Mouse (Mus musculus) heart, embryonic 15.5 days (tissue): ENCODE results near the gene Fnip1. TPM values are rescaled to one million over a fixed set of nuclear protein-coding genes. Genes with fewer than 3 reads are reported as not detected.
"Not testable (repeated sequence)": the region's sequence is repeated elsewhere in the genome, so short reads cannot be mapped to it uniquely, and the experiment has no call there.

Experiments
- ATAC-seq: fragments of 200-750 bp; cut with Nextera tagmentation; replicated peaks from 2 replicates; pipeline ENCODE4 v1.8.0; 2017; ENCODE audit warnings: low read depth, moderate TSS enrichment; ENCODE audit not compliant: insufficient number of reproducible peaks, insufficient read depth, low FRiP score
- H3K27ac ChIP-seq: fragments of 300-500 bp; sonication (generic); 2 replicates; pipeline ENCODE4 v1.5.1; 2015; ENCODE audit warnings: mild to moderate bottlenecking, inconsistent platforms
- H3K27me3 ChIP-seq: fragments of 300-500 bp; sonication (generic); 2 replicates; pipeline ENCODE4 v1.6.1; 2015; ENCODE audit warnings: inconsistent platforms
- H3K36me3 ChIP-seq: fragments of 300-500 bp; sonication (generic); 2 replicates; pipeline ENCODE4 v1.6.1; 2015; ENCODE audit warnings: mild to moderate bottlenecking, inconsistent platforms
- H3K4me1 ChIP-seq: fragments of 300-500 bp; sonication (generic); replicated peaks from 2 replicates; pipeline ENCODE4 v1.6.1; 2015; ENCODE audit warnings: inconsistent platforms
- H3K4me2 ChIP-seq: fragments of 300-500 bp; sonication (generic); 2 replicates; pipeline ENCODE4 v1.6.1; 2015; ENCODE audit warnings: inconsistent platforms, mild to moderate bottlenecking, moderate library complexity
- H3K4me3 ChIP-seq: fragments of 300-500 bp; sonication (generic); 2 replicates; pipeline ENCODE4 v1.5.1; 2015; ENCODE audit warnings: mild to moderate bottlenecking, inconsistent platforms
- H3K9ac ChIP-seq: fragments of 300-500 bp; sonication (generic); 2 replicates; pipeline ENCODE4 v1.6.1; 2015; ENCODE audit warnings: mild to moderate bottlenecking, inconsistent platforms
- H3K9me3 ChIP-seq: fragments of 300-500 bp; sonication (generic); replicated peaks from 2 replicates; pipeline ENCODE4 v1.6.1; 2016; ENCODE audit warnings: inconsistent platforms
- WGBS: fragments of 180-500 bp; shearing (Covaris S2); methylation state at CpG from one replicate; pipeline ENCODE4 v1.1.7; 2015; ENCODE audit warnings: mixed read lengths; 5-methylcytosine and 5-hydroxymethylcytosine counted together
- polyA plus RNA-seq: library from polyadenylated mRNA; unstranded; fragments of >200 nt; fragmentation: Nextera tagmentation; extraction: Ambion mirVana; gene quantifications from 2 replicates; pipeline ENCODE4 v1.2.1, GENCODE M21; 2015

The Fnip1 gene
- polyA plus RNA-seq, 1 experiment from 2014 or later, result 9.2 TPM

GRCm38 (mm10) chr11:54427138-54427537 is 10.9 kb upstream of the Fnip1 start:
- H3K27ac ChIP-seq, result no peak overlapping the region

GRCm38 (mm10) chr11:54427695-54428352 is 10.2 kb upstream of the Fnip1 start:
- Histone ChIP-seq H3K4me1 (no peaks in the 10 kb centered on the region), H3K9me3 (no peaks in the 10 kb centered on the region), H3K27ac (no peak overlapping the region), H3K9ac (no peak overlapping the region), H3K36me3 (no peaks in the 10 kb centered on the region), H3K4me2 (no peak overlapping the region), H3K4me3 (no peak overlapping the region), H3K27me3 (no peaks in the 10 kb centered on the region)
- WGBS, result 64% methylated on average over 12 of the region's 12 CpGs
- no peak for ATAC-seq

More at GRCm38 (mm10) chr11:54427138-54427537, 10.9 kb upstream of the Fnip1 start:
- H3K4me2 ChIP-seq, result no peak overlapping the region
- H3K9me3 ChIP-seq, result no peaks in the 10 kb centered on the region
- H3K9ac ChIP-seq, result no peak overlapping the region
- no peak overlapping the region for H3K4me3 ChIP-seq
- H3K27me3 ChIP-seq, result no peaks in the 10 kb centered on the region
- ATAC-seq, result no peak
- no peaks in the 10 kb centered on the region for H3K4me1 ChIP-seq
- WGBS, result 67% methylated on average over 2 of the region's 2 CpGs
- no peaks in the 10 kb centered on the region for H3K36me3 ChIP-seq

GRCm38 (mm10) chr11:54429224-54429623 is 8.8 kb upstream of the Fnip1 start:
- 82% methylated on average over 2 of the region's 2 CpGs for WGBS
- Histone ChIP-seq H3K4me3 (no peak overlapping the region), H3K9ac (no peak overlapping the region), H3K4me1 (no peaks in the 10 kb centered on the region), H3K9me3 (no peaks in the 10 kb centered on the region), H3K27ac (no peak overlapping the region), H3K4me2 (no peak overlapping the region), H3K36me3 (no peaks in the 10 kb centered on the region), H3K27me3 (no peaks in the 10 kb centered on the region)
- no peak for ATAC-seq

GRCm38 (mm10) chr11:54435797-54436196 is 2.2 kb upstream of the Fnip1 start:
- H3K36me3 ChIP-seq, result no peaks in the 10 kb centered on the region
- 82% methylated on average over 1 of the region's 1 CpGs for WGBS
- H3K9me3 ChIP-seq, result no peaks in the 10 kb centered on the region
- peaks cover 7% of the 10 kb centered on the region for H3K4me1 ChIP-seq
- H3K4me2 ChIP-seq, result no peak overlapping the region
- H3K9ac ChIP-seq, result no peak overlapping the region
- no peak overlapping the region for H3K27ac ChIP-seq
- no peak for ATAC-seq
- no peak overlapping the region for H3K4me3 ChIP-seq
- no peaks in the 10 kb centered on the region for H3K27me3 ChIP-seq

GRCm38 (mm10) chr11:54437310-54437822 is 633 bp upstream of the Fnip1 start:
- Histone ChIP-seq H3K4me1 (peaks cover 9% of the 10 kb centered on the region), H3K36me3 (no peaks in the 10 kb centered on the region), H3K4me2 (peak overlapping the region; percentile 64), H3K9me3 (no peaks in the 10 kb centered on the region), H3K27me3 (no peaks in the 10 kb centered on the region), H3K27ac (peak overlapping the region; percentile 65), H3K4me3 (peak overlapping the region; percentile 98), H3K9ac (peak overlapping the region; percentile 64)
- WGBS, result 42% methylated on average over 8 of the region's 8 CpGs
- ATAC-seq, result no peak

GRCm38 (mm10) chr11:54438366-54438781 is 375 bp downstream of the Fnip1 start:
- Histone ChIP-seq H3K9ac (peak overlapping the region; percentile 96), H3K4me3 (peak overlapping the region; percentile 98)
- ATAC-seq, result peak; percentile 73

GRCm38 (mm10) chr11:54438991-54439690 is 1.1 kb downstream of the Fnip1 start:
- Histone ChIP-seq H3K36me3 (no peaks in the 10 kb centered on the region), H3K9me3 (no peaks in the 10 kb centered on the region), H3K4me3 (peak overlapping the region; percentile 98), H3K27me3 (no peaks in the 10 kb centered on the region), H3K4me1 (peaks cover 16% of the 10 kb centered on the region), H3K4me2 (peak overlapping the region; percentile 66), H3K9ac (peak overlapping the region; percentile 96), H3K27ac (peak overlapping the region; percentile 95)
- WGBS, result 10% methylated on average over 11 of the region's 11 CpGs
- ATAC-seq, result no peak

More at GRCm38 (mm10) chr11:54438366-54438781, 375 bp downstream of the Fnip1 start:
- Histone ChIP-seq H3K27me3 (no peaks in the 10 kb centered on the region), H3K27ac (peak overlapping the region; percentile 95), H3K4me2 (peak overlapping the region; percentile 66), H3K9me3 (no peaks in the 10 kb centered on the region), H3K4me1 (peaks cover 11% of the 10 kb centered on the region), H3K36me3 (no peaks in the 10 kb centered on the region)
- under 1% methylated on average over 46 of the region's 47 CpGs for WGBS

GRCm38 (mm10) chr11:54439691-54440029 is 1.7 kb downstream of the Fnip1 start:
- peak overlapping the region; percentile 66 for H3K4me2 ChIP-seq
- 52% methylated on average over 3 of the region's 3 CpGs for WGBS
- H3K4me3 ChIP-seq, result peak overlapping the region; percentile 98
- H3K9ac ChIP-seq, result peak overlapping the region; percentile 96
- H3K27me3 ChIP-seq, result no peaks in the 10 kb centered on the region
- H3K4me1 ChIP-seq, result peaks cover 16% of the 10 kb centered on the region
- no peaks in the 10 kb centered on the region for H3K36me3 ChIP-seq
- ATAC-seq, result no peak
- no peak overlapping the region for H3K27ac ChIP-seq
- H3K9me3 ChIP-seq, result no peaks in the 10 kb centered on the region

GRCm38 (mm10) chr11:54450757-54451156 is 12.8 kb downstream of the Fnip1 start:
- H3K27ac ChIP-seq, ATAC-seq, H3K4me1 ChIP-seq, H3K9me3 ChIP-seq, H3K27me3 ChIP-seq, H3K9ac ChIP-seq, H3K4me3 ChIP-seq, H3K36me3 ChIP-seq, H3K4me2 ChIP-seq: not testable (repeated sequence)
- WGBS, result 85% methylated on average over 3 of the region's 3 CpGs

- 79% methylated on average over 1 of the region's 1 CpGs for WGBS
- ATAC-seq, result no peak
- Histone ChIP-seq H3K4me1 (peaks cover 10% of the 10 kb centered on the region; the same call in 1 of the 2 replicates), H3K4me2 (no peak overlapping the region), H3K4me3 (no peak overlapping the region), H3K27me3 (no peaks in the 10 kb centered on the region), H3K9me3 (no peaks in the 10 kb centered on the region), H3K36me3 (no peaks in the 10 kb centered on the region), H3K27ac (no peak overlapping the region), H3K9ac (no peak overlapping the region)
Measured at GRCm38 (mm10) chr11:54454516-54454915, 16.5 kb downstream of the Fnip1 start.

- H3K4me2 ChIP-seq, result no peak overlapping the region
- no peak overlapping the region for H3K9ac ChIP-seq
- ATAC-seq, result no peak
- 50% methylated on average over 2 of the region's 2 CpGs for WGBS
- peaks cover 6% of the 10 kb centered on the region; the same call in 1 of the 2 replicates for H3K4me1 ChIP-seq
- H3K36me3 ChIP-seq, result no peaks in the 10 kb centered on the region
- no peaks in the 10 kb centered on the region for H3K27me3 ChIP-seq
- no peak overlapping the region for H3K4me3 ChIP-seq
- H3K9me3 ChIP-seq, result no peaks in the 10 kb centered on the region
- 0 out of 2 replicates have a peak overlapping the region, but pooled peaks have one; percentile 20 for H3K27ac ChIP-seq
Measured at GRCm38 (mm10) chr11:54456875-54457274, 18.9 kb downstream of the Fnip1 start.
